Mouse (Mus musculus) kidney, adult 2 months (tissue): ENCODE results near the gene Ltc4s. TPM values are rescaled to one million over a fixed set of nuclear protein-coding genes. Genes with fewer than 3 reads are reported as not detected.

Source experiments
- DNase-seq: peaks from one replicate; pipeline ENCODE4 v3.0.0; 2021
- H3K27ac ChIP-seq: fragments of 200-500 bp; 2 replicates; pipeline ENCODE4 v1.5.1; 2012; ENCODE audit warnings: low read depth, low read length, control low read depth, inconsistent platforms; ENCODE audit not compliant: insufficient read depth
- H3K27me3 ChIP-seq: fragments of 200-500 bp; replicated peaks from 2 replicates; pipeline ENCODE4 v1.6.1; 2012; ENCODE audit warnings: mild to moderate bottlenecking, moderate library complexity, low read length, inconsistent platforms; ENCODE audit not compliant: control insufficient read depth, insufficient read depth
- H3K36me3 ChIP-seq: fragments of 200-500 bp; 2 replicates; pipeline ENCODE4 v1.6.1; 2012; ENCODE audit warnings: mild to moderate bottlenecking, moderate library complexity, low read length, inconsistent platforms; ENCODE audit not compliant: control insufficient read depth, insufficient read depth
- H3K4me1 ChIP-seq: fragments of 200-500 bp; 2 replicates; pipeline ENCODE4 v1.6.1; 2011; ENCODE audit warnings: low read length; ENCODE audit not compliant: control insufficient read depth, insufficient read depth
- H3K4me3 ChIP-seq: fragments of 200-500 bp; 2 replicates; pipeline ENCODE4 v1.5.1; 2011; ENCODE audit warnings: mild to moderate bottlenecking, low read depth, low read length, control low read depth; ENCODE audit not compliant: insufficient read depth
- CTCF ChIP-seq: fragments of 200-500 bp; conservative IDR thresholded peaks from 2 replicates; pipeline ENCODE4 v1.5.1; 2011; ENCODE audit warnings: low read depth, mild to moderate bottlenecking, control low read depth, low read length, moderate library complexity, mixed read lengths; ENCODE audit not compliant: insufficient read depth, insufficient read length
- POLR2A ChIP-seq: fragments of 200-500 bp; IDR thresholded peaks from one replicate; pipeline ENCODE4 v1.6.1; 2011; ENCODE audit warnings: low read depth, low read length, control low read depth
- WGBS: fragments of 180-500 bp; shearing (Covaris S2); methylation state at CpG from one replicate; pipeline ENCODE4 v1.1.7; 2018; 5-methylcytosine and 5-hydroxymethylcytosine counted together
- polyA plus RNA-seq: library from polyadenylated mRNA; depleted of rRNA; stranded (reverse); fragments of >200 nt; gene quantifications from 2 replicates; pipeline ENCODE4 v1.2.3, GENCODE M21; 2012

Gene Ltc4s
- polyA plus RNA-seq, 1 experiment, result 33.8 TPM

DNA sequence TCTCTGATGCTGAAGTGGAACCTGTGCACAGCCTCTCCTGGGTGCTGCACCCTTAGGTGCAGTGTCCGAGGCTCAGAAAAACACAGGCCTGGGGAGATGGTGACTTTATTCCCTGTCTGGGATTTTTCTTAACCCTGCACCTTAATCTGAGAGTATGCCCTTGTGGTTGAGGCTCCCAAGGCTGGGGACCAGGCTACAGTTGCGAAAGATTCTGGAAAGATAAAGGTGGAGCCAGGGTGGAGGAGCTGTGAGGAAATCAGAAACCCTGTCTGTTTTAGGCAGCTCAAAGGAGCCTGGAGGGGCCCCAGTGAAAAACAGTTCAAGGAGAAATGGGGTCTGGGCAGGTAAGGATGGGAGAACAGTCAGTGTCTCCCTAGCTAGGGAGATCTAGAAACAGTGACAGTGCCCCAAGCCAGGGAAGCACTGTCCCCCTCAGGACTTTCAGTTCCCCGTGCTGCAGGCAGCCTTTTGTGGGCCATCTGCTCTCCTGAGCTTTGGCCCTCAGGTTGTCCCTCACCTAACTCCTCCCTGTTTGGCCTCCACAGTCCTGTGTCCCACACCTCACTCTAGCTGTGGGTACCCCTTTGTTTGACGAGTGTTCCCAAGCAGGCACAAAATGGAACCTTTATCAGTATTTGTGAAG, 21.6 kb downstream of the Ltc4s start:
- peaks cover 18% of the 10 kb centered on the region for H3K4me1 ChIP-seq
- no peaks in the 10 kb centered on the region for H3K27me3 ChIP-seq
- H3K36me3 ChIP-seq, result no peaks in the 10 kb centered on the region
- no peak for TF ChIP-seq CTCF
- no peak for TF ChIP-seq POLR2A
- no peak overlapping the region for H3K4me3 ChIP-seq
- DNase-seq, result no peak
- H3K27ac ChIP-seq, result no peak overlapping the region
- 81% methylated on average over 4 of the region's 4 CpGs for WGBS

DNA sequence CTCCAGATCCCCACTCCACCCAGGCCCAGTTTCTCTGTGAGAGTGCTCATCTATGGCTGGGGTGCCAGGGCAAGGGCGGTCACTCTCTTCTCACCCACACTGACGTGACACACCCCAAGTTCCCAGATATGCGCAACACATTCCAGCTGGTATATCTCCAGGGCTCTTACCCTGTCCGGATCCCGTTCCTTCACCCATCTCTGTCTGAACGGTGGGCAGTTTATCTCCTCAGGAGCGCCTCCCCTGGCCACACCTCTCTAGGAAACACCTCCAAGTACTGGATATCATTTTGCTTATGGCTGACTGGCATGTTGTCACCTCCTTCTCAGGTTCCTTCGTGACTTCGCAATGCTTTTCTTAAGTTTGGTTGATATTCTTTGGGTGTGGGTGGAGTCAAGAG, 22.8 kb downstream of the Ltc4s start:
- Histone ChIP-seq H3K27ac (no peak overlapping the region), H3K4me3 (no peak overlapping the region), H3K36me3 (no peaks in the 10 kb centered on the region), H3K4me1 (peaks cover 24% of the 10 kb centered on the region), H3K27me3 (no peaks in the 10 kb centered on the region)
- WGBS, result 59% methylated on average over 9 of the region's 9 CpGs
- no peak for DNase-seq
- TF ChIP-seq CTCF (no peak), POLR2A (no peak)

DNA sequence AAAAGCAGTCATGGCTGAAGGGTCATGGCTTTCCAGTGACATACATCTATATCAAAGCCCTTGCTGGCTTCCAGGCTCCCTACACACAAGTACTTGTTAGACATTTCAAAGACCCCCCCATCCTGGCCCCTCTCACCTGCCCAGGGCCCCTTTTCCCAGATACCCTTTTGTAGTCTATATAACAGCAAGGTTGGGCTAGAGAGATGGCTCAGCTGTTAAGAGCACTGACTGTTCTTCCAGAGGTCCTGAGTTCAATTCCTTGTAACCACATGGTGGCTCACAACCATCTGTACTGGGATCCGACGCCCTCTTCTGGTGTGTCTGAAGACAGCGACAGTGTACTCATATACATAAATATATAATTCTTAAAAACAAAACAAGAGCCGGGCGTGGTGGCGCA, 23.8 kb downstream of the Ltc4s start:
- 92% methylated on average over 6 of the region's 6 CpGs for WGBS
- Histone ChIP-seq H3K4me3 (no peak overlapping the region), H3K36me3 (no peaks in the 10 kb centered on the region), H3K27ac (no peak overlapping the region), H3K4me1 (peaks cover 24% of the 10 kb centered on the region), H3K27me3 (no peaks in the 10 kb centered on the region)
- no peak for TF ChIP-seq CTCF
- TF ChIP-seq POLR2A, result no peak
- no peak for DNase-seq

DNA sequence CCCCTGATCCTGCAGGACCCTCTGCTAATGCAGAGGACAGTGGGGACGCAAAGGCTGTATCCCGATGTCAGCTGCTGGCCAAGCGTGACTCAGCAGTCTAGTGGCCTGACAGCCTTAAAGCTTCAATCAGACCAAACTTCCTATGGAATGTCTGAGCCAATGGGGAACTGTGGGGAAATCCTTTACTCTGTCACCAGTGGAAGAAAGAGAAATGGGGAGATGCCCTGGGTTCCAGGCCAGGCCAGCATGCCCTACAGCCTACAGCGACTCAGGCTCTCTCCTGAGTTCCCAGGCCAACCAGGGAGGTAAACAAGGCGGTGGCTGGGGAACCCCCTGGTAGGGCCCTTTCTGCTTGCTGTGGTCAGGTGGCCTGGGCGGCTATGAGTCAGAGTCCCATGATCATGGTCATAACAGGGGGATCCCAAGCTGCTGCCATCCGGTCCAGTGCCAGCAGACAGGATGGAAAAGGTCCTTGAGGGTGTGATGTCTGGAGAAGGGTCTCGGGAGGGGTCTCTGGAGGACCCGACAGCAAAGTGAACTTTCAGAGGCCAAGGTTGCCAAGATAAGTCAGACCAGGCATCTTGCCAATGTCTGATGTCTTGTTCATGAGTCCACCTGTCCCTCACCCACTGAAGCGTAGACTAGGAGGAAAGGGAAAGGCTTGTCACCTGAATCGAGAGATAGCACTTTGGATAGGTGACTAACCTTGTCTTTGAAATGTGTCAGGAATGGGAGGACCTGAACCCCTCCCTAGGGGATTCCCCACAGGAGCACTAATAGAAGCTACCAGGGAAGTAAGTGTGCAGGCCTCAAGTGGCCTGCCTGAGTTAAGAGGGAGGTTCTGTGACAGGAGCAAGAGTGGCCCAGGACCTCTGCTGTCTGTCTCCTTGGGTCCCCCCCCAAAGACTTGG, 25.3 kb downstream of the Ltc4s start:
- Histone ChIP-seq H3K4me1 (peaks cover 33% of the 10 kb centered on the region), H3K27me3 (no peaks in the 10 kb centered on the region), H3K4me3 (peak overlapping the region; percentile 42), H3K27ac (peak overlapping the region; percentile 98), H3K36me3 (no peaks in the 10 kb centered on the region)
- WGBS, result 12% methylated on average over 11 of the region's 11 CpGs
- peak; percentile 96 for DNase-seq
- TF ChIP-seq POLR2A (peak; percentile 36), CTCF (no peak)

DNA sequence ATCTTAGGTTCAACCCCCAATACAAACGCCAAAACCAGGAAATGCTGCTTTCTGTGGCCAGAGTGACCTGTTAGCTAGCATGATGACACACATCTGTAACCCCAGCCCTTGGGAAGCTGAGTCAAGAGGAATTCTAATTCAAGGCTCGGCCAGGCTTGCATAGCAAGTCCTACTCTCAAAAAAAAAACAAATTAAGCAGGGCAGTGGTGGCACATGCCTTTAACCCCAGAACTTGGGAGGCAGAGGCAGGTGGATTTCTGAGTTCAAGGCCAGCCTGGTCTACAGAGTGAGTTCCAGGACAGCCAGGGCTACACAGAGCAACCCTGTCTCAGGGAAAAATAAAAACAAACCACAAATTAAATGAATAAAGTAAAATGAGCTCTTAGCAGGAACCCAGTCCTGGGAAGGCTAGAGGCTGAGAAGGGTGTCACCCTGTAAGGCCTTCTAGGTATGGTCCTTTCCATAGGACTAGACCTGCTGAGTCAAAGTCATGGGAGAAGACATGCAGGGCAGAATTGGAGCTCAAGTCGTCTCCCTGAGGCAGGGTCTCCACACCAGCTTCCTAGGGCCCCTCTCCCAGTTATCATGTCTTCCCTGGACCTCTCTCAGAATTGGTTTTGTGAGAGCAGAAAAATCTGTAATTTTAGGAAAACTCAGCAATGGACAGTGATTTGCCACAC, 26.2 kb downstream of the Ltc4s start:
- 39% methylated on average over 3 of the region's 3 CpGs for WGBS

DNA sequence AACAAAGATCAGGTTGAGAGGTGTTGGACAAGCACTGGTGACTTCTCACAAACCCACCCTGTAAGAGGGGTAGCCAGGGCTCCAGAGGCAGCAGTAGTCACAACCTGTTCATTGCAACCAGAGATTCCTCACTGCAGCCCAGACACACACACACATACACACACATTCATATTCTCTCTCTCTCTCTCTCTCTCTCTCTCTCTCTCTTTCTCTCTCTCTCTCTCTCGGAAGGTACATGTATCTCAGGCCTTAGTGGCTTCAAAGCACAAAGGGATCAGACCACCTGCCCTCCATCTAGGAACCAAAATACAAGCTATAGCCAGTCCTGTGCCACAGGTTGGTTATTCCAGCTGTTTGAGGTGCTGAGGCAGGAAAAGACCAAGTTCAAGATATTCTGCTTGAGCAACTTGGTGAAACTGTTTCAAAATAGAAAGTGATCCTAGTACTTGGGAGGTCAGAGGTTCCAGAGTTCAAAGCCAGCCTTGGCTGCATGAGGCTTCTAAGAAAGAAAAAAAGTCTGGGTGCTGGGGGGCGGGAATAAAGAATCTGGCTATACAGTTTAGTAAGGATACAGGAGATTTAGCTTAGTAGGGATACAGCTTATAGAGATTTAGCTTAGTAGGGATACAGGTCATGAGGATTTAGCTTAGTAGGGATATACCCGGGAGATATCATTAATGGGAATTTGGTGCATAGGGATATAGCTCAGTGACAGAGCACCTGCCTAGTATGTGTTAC, 26.9 kb downstream of the Ltc4s start:
- no peak for TF ChIP-seq CTCF
- TF ChIP-seq POLR2A, result no peak
- H3K4me1 ChIP-seq, result peaks cover 44% of the 10 kb centered on the region
- H3K4me3 ChIP-seq, result peak overlapping the region; percentile 87
- H3K36me3 ChIP-seq, result peaks cover 8% of the 10 kb centered on the region; the same call in 1 of the 2 replicates
- no peaks in the 10 kb centered on the region for H3K27me3 ChIP-seq
- 72% methylated on average over 3 of the region's 3 CpGs for WGBS
- peak; percentile 42 for DNase-seq
- H3K27ac ChIP-seq, result peak overlapping the region; percentile 98

More for the DNA sequence above, 26.2 kb downstream of the Ltc4s start:
- peaks cover 3% of the 10 kb centered on the region; the same call in 1 of the 2 replicates for H3K36me3 ChIP-seq
- TF ChIP-seq CTCF (no peak), POLR2A (no peak)
- H3K27me3 ChIP-seq, result no peaks in the 10 kb centered on the region
- DNase-seq, result peak; percentile 40
- peak overlapping the region; percentile 9; the same call in 1 of the 2 replicates for H3K4me3 ChIP-seq
- H3K27ac ChIP-seq, result peak overlapping the region; percentile 98
- H3K4me1 ChIP-seq, result peaks cover 40% of the 10 kb centered on the region
